Mouse (Mus musculus) kidney, adult 2 months (tissue): ENCODE measurements around the gene Ubxn10.

ENCODE experiments used
- CTCF ChIP-seq: fragments of 200-500 bp; conservative IDR thresholded peaks from 2 replicates; pipeline ENCODE4 v1.5.1; 2011; ENCODE audit warnings: low read depth, mild to moderate bottlenecking, control low read depth, low read length, moderate library complexity, mixed read lengths; ENCODE audit not compliant: insufficient read depth, insufficient read length
- POLR2A ChIP-seq: fragments of 200-500 bp; IDR thresholded peaks from one replicate; pipeline ENCODE4 v1.6.1; 2011; ENCODE audit warnings: low read depth, low read length, control low read depth

DNA sequence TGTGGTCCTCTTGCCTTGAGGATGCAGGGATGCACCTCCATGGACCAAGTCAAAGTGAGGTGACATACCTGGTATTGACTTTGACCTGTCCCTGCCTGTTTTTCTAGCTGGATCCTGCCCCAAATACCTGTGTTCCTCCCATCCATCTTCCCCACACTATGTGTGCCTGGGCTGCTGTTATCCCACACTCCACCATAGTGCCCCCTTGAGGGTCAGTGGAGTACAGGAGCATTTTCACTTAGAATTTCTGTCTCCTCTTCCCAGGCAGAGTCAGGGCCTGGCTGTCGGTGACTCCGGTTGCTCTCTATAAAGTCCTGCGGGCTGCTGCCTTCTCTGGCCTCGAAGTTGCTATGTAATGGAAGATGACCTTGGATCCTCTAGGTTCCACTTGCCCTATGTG lies 48.8 kb upstream of the Ubxn10 start:
- TF ChIP-seq POLR2A (no peak), CTCF (peak; percentile 24; the same call in 1 of the 2 replicates)
